Mouse (Mus musculus) left cerebral cortex, adult 11 months (tissue): ENCODE data around the gene 4930412O13Rik.

ENCODE experiments used
- DNase-seq: peaks from one replicate; pipeline ENCODE4 v3.0.0; 2022; ENCODE audit warnings: low spot score

The 4930412O13Rik gene

DNA sequence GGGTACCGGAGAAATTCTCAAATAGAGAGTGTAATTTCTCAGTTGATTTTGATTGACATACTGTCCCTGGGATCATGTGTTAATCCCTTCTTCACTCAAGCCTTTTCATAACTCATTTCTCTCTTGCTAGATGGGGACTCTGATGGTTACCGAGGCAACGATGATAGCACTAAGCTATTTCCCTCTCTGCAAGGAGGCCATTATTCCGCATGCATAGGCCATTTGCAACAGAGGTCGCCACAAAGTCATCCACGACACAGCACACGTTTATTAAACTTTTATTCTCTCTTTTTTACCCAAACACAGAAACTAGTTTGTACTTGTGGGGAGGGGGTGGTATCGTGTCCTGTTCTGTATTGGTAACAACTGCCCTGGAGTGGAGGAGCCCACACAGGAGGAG lies 16.8 kb downstream of the 4930412O13Rik start:
- DNase-seq: no peak

DNA sequence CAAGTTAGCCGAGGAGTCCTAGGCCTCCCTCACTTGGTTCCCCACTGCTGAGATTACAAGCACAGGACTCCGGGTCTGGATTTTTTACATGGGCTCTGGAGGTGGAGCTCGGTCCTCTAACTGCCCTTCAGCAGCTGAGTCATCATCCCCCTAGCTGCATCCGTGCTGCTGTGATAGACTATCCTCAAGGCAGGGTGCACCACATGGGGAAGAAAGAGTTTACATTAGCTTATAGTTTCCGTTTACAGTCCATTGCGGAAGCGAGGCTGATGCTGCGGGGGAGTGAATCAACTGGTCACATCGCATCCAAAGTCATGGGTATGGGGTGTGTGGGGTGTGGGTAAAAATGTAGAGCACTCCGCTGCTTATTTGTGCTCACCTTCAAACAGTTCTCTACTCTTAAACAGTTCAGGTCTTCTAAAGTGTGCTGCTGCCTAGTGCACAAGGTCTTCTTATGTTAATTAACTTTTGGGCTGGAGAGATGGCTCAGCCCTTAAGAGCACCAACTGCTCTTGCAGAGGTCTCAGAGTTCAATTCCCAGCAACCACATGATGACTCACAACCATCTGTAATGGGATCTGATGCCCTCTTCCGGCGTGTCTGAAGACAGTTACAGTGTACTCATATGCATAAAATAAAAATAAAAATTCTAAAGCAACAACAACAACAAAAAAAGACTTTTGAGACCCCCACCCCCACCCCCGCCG lies 23.0 kb downstream of the 4930412O13Rik start:
- DNase-seq: no peak

DNA sequence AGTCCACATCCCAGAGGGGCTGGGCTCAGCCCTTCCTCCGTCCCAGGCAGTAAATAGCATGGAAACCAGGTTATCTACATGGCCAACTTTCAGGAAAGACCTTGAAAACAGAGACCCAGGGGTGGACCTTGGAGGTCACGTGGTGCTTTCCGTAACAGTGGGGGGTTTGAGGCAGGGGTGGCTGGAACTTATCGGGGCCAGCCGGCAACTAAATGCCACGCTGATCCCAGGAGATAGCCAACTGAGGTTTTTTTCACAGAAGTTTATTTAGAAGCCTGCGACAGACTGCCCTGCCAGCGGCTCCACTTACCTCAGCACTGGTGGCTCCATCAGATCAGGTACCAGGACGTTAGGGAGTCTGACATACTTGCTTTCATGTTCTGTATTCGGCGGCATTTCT lies 24.9 kb downstream of the 4930412O13Rik start:
- DNase-seq: no peak

DNA sequence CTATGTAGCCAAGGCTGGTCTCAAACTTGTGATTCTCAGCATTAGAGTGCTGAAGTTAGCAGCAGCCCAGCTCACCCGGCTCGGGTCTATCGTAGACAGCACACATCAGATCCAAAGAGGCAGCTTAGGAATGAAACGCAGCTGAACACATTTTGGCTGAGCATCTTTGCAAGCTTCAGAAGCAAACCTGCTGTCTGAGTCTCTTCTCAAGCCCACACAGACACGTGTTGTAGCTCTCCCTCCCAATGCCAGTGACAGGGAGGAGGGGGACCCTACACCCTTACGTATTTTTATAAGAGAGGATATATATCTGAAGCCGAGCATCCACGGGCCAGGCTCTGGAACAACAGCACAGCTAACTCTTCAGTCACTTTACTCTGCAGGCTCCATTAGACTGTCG lies 36.5 kb downstream of the 4930412O13Rik start:
- DNase-seq: no peak

DNA sequence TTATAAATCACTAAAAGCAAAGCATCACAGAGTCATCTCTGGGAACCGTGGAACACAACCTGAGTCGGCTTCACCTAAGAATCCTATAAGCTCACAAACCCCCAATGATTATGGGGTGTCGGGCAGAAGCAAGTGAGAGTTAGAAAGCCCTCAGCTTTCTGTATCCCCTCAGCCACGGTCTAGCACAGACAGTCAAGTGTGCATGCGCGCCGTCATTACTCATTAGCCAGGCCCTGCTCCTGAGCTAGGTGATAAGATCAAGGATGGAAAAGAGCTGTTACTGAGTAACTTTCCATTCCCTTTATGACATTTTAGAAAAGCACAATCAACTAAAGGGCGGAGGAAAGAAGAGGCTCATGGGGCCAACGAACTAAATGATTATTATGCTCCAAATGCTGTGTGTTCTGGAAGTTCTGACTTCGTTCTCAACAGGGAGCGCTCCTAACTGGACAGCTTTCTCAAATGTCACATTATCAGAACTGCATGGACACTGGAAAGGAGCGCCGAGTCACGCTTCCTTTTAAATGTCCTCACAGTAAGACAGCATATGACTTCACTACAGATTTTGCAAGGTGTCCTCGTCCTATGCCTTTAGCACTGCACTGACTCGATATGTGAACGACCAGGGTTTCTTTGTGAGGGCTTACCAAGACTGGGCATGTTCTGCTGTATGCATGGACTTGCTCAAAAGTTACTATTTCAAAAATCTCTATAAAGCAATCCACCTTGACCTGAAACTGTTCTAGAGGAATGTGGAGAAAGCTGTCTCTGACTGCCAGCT lies 37.8 kb downstream of the 4930412O13Rik start:
- DNase-seq: no peak

DNA sequence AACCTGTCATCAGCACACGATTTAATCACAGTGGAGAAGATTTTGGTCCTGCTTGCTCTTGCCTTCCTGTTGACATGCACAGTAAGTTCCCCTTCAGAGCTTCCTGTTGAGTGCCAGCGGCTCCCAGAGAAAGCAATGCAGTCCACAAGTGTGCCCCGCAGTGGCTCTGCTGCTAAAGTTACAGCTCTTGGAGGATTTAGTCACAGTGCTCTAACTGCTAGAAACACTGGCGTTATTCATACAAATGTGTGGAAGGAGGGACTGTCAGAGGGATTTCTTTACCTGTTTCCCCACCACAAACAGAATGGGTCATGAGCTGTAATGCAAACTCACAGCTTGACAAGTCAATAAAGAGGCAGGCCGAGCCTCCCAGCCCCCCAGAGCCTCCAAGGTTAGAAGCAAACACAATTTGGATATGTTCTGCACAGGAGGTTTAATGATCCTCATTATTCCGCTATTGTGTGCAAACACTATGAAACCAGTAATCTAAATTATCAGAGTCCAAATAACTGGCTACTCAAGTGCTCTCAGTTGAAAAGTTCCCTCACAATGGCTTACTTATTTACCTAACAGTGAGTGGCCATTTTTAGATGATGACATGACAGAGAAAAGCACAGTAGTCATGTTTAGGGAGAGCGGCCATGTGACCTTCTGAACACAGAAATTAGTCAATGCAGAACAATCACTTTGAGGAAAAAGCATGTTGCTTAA lies 45.3 kb downstream of the 4930412O13Rik start:
- no peak for DNase-seq

DNA sequence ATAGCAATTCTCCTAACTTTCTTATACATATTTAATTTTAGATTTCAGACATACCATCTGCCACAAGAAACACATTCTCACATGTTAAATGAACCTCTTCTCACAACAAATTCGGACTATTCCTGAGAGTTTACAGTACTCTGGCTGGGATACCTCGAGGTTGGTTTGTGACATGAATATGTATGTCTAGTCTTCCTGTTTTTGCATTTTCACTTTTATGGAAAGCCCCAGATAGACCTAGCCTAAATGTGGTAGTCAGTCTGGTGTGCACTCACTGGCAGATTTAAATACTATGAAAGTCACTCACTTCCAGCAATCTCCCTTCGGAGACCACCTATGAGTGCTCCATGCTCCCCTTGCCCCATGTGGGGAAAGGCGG lies 45.8 kb downstream of the 4930412O13Rik start:
- no peak for DNase-seq
